Mouse (Mus musculus): ENCODE results near the gene Lin9.
A peak's percentile ranks its signal among the peaks of the same experiment; 100 is the strongest.

Lin9 gene

DNA sequence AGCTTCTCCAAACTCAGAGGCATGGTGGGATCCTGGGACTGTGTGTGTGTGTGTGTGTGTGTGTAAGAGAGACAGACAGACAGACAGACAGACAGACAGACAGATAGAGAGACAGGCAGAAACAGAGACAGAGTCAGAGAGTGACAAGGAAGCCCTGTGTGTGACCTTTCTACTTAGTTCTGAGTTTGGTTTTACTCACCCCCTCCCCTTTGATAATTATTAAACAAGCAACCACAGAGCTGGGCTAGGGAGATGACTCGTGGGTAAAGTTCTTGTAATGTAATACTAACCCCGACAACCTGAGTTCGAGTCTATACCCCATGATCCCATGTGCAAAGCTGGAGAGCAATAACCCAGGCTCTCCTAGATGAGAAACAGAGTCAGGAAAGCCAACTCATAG lies 66.9 kb downstream of the Lin9 start:
- DNase-seq: no peak

DNA sequence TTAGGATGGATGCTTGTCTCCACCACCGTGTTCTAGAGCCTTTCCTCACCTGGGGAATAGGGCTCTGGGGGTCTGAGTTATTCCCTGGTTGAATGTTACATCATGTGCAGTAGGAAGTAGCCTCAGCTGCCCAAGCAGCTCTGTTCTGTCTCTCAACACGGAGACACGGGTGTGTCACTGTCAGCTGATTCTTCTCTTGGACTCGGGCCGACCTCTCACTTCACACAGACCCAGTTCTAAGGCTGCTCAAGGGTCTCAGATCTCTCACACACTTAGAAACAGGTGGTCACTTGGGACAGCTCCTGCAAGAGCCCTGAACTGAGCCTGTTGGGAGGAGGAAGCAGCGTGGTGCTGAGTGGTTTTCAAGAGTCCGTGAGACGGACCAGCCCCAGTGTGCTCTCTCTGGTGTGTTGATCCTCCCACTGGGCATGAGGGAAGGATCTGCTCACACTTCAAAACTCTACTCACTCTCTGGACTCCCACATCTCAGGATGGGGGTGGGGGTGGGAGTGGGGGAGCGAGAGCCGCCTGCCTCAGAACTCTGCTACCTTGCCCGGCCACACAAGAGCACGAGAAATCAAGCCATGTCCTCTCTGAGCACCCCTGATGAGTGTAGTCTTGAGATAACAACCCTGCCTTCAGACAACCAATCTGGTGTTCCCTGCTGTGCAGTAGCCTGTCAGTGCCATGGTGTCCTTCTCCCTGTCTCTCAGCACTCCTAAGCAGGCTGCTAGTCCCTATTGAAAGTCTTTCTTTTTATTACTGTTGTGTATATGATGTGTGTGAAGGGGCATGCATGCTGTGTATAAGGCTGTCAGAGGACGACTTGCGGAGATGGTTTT lies 68.2 kb downstream of the Lin9 start:
- no peak for DNase-seq

DNA sequence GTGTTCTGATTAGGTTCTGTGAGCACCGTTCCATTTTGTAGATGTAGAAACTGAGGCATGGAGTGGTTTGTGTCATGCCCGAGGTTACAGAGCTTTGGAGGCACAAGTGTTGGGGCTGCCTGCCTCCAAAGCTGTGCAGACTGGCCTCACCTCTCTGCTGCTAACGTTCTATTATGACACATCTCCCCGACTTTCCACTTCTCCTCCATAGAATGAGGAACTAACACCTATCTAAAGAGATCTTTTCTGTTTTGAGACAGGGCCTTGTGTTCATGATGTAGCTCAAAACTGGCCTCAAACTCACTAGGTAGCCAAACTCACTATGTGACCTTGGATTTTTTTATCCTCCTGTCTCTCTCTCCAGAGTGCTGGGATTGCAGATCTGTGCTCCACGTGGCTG lies 77.8 kb downstream of the Lin9 start:
- DNase-seq: no peak

DNA sequence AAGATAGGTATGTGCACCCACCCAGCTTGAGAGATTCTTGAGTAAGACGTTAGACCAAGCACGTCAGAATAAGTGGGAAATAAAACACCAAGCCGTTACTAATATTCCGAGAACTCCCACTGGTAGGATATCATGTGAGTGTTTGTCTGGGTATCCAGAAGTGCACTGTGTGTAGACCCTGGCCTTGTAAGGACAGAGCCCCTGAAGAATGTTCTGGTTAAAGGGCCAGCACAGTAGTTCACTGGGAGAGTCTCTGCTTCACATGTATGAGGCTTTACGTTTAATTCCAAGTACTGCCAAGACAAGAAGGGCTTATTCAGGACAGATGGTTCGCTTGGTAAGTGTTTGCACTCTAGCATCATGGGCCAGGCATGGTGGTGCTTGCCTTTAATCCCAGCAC lies 78.5 kb downstream of the Lin9 start:
- no peak for DNase-seq

DNA sequence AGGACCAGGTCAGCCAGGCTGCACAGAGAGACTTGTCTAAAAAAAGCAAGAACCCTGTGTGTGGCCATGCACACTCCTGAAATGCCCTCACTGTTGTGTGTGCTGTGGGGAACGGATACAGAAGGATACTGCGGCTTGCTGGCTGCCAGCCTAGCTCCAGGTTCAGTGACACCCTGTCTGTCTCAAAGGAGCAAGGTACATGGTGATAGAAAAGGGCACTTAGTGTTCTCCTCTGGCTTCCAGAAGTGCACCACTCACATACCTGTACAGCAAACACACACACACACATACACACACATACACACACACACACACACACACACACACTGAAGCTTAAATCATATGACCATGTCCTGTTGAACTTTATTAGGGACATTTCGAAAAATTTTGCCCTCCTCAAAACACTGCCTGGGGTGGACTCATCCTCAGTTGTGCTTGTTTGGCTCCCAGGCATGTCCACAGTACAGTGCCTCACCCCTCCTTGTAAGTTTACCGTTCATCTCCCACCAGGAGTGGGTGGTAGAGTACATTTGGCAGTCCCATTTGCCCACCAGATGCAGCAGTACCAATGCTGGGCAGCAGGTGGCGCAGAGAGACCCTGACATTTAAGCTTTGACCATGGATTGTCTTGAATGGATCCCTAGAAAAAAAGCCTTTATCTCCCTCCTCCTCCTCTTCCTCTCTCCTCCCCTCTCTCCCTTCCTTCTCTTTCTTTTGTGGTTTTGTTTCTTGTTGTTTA lies 79.2 kb downstream of the Lin9 start:
- peak; percentile 92 to 95 for DNase-seq

DNA sequence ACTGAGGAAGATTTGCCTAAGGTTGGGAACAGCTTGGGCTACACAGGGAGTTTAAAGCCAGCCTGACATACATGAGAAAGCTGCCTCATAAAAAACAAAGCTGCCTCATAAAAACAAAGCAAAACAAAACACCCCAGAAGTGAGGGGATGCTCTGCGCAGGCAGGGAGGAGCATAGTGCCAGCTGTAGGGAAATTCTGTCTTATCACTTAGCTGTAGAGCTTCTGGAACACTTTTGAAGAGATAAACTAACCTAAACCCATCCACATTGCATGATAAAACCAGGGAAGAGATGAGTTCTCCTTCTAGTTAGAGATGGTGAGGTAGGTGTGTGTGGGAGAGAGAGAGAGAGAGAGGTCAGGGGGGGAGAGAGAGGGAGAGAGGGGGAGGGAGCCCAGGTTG lies 81.7 kb downstream of the Lin9 start:
- no peak for DNase-seq

DNA sequence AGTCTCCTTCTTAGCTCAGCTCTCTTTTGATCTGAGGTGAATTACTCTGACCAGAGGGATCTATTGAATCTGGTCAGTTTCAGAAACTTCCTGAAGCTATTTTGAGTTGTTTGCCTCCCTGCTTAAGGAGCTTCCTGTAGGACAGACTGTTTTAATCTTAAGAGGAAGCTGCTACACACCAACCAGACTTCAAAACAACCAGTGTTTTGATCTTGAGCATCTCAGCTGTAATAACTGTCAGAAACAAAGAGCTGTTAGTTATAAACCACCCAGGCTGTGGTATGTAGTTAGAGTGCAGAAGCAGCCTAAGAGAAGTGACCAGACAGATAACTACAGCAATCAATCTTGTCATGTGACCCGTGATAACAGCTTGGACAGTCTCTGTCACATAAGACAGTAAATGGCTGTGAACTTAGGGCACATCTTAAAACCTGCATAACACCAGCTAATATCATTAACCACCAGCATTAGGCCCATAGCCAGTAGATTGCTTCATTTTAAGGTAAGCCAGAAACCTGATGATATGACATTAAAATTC lies 82.8 kb downstream of the Lin9 start:
- no peak for DNase-seq

DNA sequence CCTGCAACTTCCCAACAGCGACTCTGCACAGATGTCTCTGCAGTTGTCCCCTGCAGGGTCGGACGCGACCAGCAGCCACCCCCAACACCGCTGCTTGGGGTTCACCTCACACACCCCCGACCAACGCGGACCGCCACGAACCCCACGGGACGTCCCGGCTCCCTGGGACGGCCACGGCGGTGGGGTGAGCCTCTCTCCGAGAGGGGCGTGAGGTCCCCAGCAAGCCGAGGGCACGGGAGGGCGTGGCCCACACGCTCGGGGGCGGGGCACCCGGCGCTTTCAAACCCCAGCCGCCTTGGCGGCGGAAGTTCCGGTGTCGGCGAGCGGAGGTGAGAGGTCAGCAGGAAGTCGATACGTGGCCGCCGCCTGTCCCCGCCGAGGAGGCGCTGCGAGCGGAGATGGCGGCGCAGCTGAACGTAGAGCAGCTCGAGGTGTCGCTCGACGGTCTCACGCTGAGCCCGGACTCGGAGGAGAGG lies 84.8 kb downstream of the Lin9 start, which contains the start of gene Acbd3:
Gene Acbd3 (plus strand): TSS at position 340 of the 476 bp plus-strand sequence.
- DNase-seq: peak; percentile 89 to 90

DNA sequence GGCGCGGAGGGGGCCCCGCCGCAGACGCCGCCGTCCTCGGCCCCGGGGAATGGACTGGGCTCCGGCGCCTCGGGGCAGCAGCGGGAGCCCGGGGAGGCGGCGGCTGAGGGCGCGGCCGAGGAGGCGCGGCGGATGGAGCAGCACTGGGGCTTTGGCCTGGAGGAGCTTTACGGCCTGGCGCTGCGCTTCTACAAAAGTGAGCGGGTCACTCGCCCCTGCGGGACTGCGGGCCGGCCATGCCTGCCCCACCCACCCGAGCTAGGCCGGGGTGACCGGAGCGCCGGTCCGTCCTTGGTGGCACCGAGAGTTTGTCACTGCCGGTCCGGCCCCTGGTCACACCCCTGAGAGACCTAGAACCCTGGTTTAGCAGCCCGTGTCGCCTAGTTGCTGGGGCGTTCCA lies 85.2 kb downstream of the Lin9 start:
- DNase-seq: no peak

DNA sequence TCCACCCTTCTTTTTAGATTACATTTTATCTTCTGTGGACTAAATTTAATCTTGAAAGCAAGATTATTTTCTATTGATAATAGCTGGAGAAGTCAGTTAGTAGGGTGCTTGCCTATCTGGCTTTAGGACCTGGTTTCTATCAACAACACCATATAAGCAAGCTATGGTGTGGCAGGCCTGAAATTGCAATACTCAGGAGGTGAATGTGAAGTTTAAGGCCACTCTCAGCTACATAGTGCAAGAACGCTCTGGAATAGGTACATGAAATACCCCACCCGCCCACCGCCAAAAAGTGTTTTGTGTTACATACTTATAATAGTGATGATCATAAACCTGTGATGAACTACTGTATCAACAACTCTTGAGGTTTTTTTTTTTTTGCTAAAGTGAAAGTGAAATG lies 88.3 kb downstream of the Lin9 start:
- no peak for DNase-seq

Data from cerebellum, postnatal 14 days (tissue).